Mouse (Mus musculus) limb, embryonic 12.5 days (tissue): ENCODE data around the gene Stk4. TPM values are rescaled to one million over a fixed set of nuclear protein-coding genes. Genes with fewer than 3 reads are reported as not detected.

Experiments used
- ATAC-seq: fragments of 200-750 bp; cut with Nextera tagmentation; 2 replicates; pipeline ENCODE4 v1.8.0; 2017; ENCODE audit warnings: low read depth, moderate TSS enrichment; ENCODE audit not compliant: insufficient number of reproducible peaks, insufficient read depth, low FRiP score, low TSS enrichment
- H3K27ac ChIP-seq: fragments of 300-500 bp; sonication (generic); 2 replicates; pipeline ENCODE4 v1.5.1; 2016; ENCODE audit warnings: mild to moderate bottlenecking, moderate library complexity
- H3K27me3 ChIP-seq: fragments of 300-500 bp; sonication (generic); 2 replicates; pipeline ENCODE4 v1.6.1; 2016; ENCODE audit warnings: mild to moderate bottlenecking, moderate library complexity
- H3K36me3 ChIP-seq: fragments of 300-500 bp; sonication (generic); 2 replicates; pipeline ENCODE4 v1.6.1; 2016; ENCODE audit warnings: mild to moderate bottlenecking, moderate library complexity
- H3K4me1 ChIP-seq: fragments of 300-500 bp; sonication (generic); replicated peaks from 2 replicates; pipeline ENCODE4 v1.6.1; 2016
- H3K4me2 ChIP-seq: fragments of 300-500 bp; sonication (generic); 2 replicates; pipeline ENCODE4 v1.6.1; 2016; ENCODE audit warnings: mild to moderate bottlenecking, moderate library complexity
- H3K4me3 ChIP-seq: fragments of 300-500 bp; sonication (generic); replicated peaks from 2 replicates; pipeline ENCODE4 v1.5.1; 2016; ENCODE audit warnings: mild to moderate bottlenecking
- H3K9ac ChIP-seq: fragments of 300-500 bp; sonication (generic); replicated peaks from 2 replicates; pipeline ENCODE4 v1.6.1; 2016; ENCODE audit warnings: mild to moderate bottlenecking, moderate library complexity
- H3K9me3 ChIP-seq: fragments of 300-500 bp; sonication (generic); 2 replicates; pipeline ENCODE4 v1.6.1; 2016; ENCODE audit warnings: mild to moderate bottlenecking, moderate library complexity
- WGBS: fragments of 180-500 bp; shearing (Covaris S2); methylation state at CpG from one replicate; pipeline ENCODE4 v1.1.7; 2016; 5-methylcytosine and 5-hydroxymethylcytosine counted together
- polyA plus RNA-seq: library from polyadenylated mRNA; unstranded; fragments of >200 nt; fragmentation: Nextera tagmentation; extraction: Ambion mirVana; gene quantifications from 2 replicates; pipeline ENCODE4 v1.2.1, GENCODE M21; 2016

Gene Stk4
- polyA plus RNA-seq, 1 experiment from 2014 or later, result 29.6 TPM

DNA sequence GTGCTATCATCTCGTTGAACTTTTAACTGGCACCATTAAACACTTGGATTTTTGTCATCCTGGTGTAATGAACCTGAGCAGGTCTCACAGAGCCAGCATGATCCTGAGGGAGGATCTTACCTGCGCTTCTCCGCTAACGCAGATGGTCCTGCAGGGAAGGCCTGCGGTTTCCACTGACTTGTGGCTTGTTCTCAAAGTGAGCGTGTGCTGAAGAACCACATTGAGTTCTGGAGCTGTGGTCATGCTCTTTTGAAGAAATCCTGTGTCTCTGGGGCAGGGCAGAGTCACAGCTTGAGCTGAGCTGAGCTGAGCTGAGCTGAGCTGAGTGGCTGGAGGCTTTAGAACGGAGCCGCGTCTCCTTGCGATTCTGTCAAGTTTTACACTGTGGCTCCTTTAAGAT lies 11.5 kb downstream of the Stk4 start:
- H3K36me3 ChIP-seq, result peaks cover 69% of the 10 kb centered on the region
- no peaks in the 10 kb centered on the region for H3K27me3 ChIP-seq
- no peak overlapping the region for H3K9ac ChIP-seq
- no peaks in the 10 kb centered on the region for H3K4me1 ChIP-seq
- H3K9me3 ChIP-seq, result no peaks in the 10 kb centered on the region
- no peak overlapping the region for H3K4me3 ChIP-seq
- H3K4me2 ChIP-seq, result no peak overlapping the region
- 97% methylated on average over 10 of the region's 10 CpGs for WGBS
- ATAC-seq, result no peak
- no peak overlapping the region for H3K27ac ChIP-seq

DNA sequence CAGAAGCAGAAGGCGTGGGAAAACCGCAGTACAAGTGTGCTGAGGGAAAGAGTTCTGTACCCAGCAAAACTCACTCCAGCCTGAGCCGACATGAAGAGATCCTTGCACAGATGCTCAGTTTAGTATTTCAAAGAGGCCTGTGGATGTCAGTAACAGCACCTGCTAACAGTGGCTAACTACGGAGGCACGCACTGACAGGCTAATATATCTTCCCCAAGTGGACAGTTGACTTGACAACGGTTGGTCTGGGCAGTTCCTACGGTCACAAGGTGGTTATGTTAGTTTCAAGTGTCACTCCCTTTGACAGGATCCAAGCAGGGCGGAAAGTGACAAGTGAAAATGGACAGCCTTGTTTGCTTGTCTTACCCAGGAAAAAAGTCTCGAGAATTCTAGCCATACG lies 12.1 kb downstream of the Stk4 start:
- no peak overlapping the region for H3K9ac ChIP-seq
- 82% methylated on average over 10 of the region's 10 CpGs for WGBS
- H3K4me2 ChIP-seq, result no peak overlapping the region
- peaks cover 75% of the 10 kb centered on the region for H3K36me3 ChIP-seq
- no peak overlapping the region for H3K27ac ChIP-seq
- H3K4me1 ChIP-seq, result no peaks in the 10 kb centered on the region
- no peaks in the 10 kb centered on the region for H3K27me3 ChIP-seq
- no peak for ATAC-seq
- no peaks in the 10 kb centered on the region for H3K9me3 ChIP-seq
- no peak overlapping the region for H3K4me3 ChIP-seq

DNA sequence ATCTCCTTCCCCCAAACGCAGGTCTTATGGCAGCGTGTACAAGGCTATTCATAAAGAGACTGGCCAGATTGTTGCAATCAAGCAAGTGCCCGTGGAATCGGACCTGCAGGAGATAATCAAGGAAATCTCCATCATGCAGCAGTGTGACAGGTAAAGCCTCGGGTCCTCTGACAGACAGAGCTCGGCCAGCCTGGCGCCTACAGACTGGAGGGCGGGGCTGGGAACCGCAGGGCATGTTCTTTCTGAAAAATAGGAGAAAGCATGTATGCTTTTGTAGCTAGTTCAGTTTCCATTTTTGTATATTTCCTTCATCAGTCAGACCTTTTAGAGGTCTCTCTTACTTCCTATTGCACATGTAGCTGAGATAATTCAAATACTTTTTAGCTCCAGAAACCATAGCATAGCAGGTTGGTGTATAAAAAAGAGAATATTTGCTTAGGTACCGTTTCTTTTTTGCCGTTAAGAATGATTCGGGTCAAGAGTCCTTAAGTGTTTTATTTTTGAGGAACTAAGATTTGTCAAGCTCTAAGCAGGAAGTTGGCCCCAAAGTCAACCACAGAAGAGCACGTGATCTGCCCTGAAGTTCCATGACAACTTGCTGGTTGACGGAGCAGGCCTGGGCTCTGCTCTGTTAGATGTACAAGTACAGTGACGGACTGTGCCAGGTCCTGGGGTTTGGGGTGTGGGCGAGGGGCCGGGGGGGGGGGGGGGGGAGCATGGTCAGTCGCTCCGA lies 13.7 kb downstream of the Stk4 start:
- no peak overlapping the region for H3K27ac ChIP-seq
- no peak for ATAC-seq
- no peak overlapping the region for H3K4me3 ChIP-seq
- 92% methylated on average over 17 of the region's 19 CpGs for WGBS
- H3K4me1 ChIP-seq, result no peaks in the 10 kb centered on the region
- no peak overlapping the region for H3K9ac ChIP-seq
- H3K4me2 ChIP-seq, result no peak overlapping the region
- no peaks in the 10 kb centered on the region for H3K9me3 ChIP-seq
- no peaks in the 10 kb centered on the region for H3K27me3 ChIP-seq
- peaks cover 91% of the 10 kb centered on the region for H3K36me3 ChIP-seq

DNA sequence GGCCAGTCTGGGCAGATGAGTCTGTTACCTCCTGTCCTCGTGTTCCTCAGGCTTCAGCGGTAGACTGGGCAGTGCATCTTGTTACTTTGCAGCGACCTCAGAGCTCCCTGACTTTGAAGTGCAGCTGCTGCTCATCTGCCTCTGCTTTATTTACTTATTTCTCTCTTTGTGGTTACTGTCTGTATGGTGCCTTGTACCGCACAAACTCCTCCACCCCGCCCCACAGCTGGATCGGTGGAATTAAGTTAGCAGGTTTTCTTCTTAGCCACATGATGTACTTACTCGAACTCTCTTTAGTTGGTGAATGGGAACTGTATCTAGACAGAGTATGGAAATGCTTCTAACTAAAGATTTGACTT lies 14.2 kb downstream of the Stk4 start:
- 91% methylated on average over 7 of the region's 7 CpGs for WGBS
- no peak overlapping the region for H3K4me3 ChIP-seq
- no peak for ATAC-seq

DNA sequence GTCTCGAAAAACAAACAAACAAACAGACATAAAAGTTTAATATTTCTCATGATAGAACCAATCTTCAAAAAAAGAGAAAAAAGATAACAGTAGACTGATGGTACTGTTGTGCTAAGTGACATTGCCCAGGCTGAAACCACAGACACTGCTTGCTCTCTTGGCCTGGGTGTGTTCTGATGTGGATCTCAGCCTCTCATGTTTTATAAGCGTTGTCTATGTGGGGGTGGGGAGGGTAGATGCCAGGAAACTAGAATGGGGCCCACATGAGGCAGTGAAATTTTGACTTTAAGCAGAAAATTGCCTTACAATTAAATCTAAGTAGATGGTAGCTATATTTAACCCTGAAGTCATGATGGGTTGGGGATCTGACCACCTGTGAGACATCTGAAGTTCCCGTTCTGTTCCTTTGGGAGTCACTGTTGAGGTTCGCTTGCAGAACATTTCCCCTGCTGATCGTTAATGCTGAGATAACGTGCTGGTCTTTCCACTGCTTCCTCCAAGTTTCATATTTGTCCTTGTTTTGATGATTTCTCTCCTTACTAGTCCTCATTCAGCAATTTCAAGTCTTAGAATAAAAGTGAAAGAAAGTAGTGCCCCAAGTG lies 17.4 kb downstream of the Stk4 start:
- H3K4me2 ChIP-seq, result no peak overlapping the region
- 88% methylated on average over 6 of the region's 6 CpGs for WGBS
- no peak overlapping the region for H3K27ac ChIP-seq
- no peaks in the 10 kb centered on the region for H3K4me1 ChIP-seq
- H3K36me3 ChIP-seq, result peaks cover 91% of the 10 kb centered on the region
- H3K27me3 ChIP-seq, result no peaks in the 10 kb centered on the region
- H3K4me3 ChIP-seq, result no peak overlapping the region
- H3K9ac ChIP-seq, result no peak overlapping the region
- no peak for ATAC-seq
- H3K9me3 ChIP-seq, result no peaks in the 10 kb centered on the region

More for the DNA sequence above, 14.2 kb downstream of the Stk4 start:
- Histone ChIP-seq H3K36me3 (peaks cover 96% of the 10 kb centered on the region), H3K9me3 (no peaks in the 10 kb centered on the region), H3K9ac (no peak overlapping the region), H3K4me2 (no peak overlapping the region), H3K27me3 (no peaks in the 10 kb centered on the region), H3K4me1 (no peaks in the 10 kb centered on the region), H3K27ac (no peak overlapping the region)

DNA sequence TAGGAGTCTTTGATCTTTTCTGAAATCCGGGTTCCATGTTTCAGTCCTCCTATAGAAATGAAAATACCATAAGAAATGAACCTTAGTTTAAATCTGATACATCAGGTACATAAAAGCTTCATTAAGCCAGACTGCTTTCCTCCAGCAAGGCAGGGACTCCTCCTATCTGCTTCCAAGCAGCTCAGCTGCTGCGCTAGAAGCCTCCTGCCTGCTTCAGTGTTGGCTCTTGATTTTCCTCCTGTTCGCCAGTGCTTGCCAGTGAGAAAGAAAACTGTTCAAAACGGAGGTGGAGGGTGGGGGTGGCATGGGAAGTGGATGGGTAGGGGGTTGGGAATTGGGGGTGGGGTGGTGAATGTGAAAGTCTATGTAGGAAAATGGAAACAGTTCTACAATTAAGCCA lies 19.4 kb downstream of the Stk4 start:
- H3K4me2 ChIP-seq, result no peak overlapping the region
- WGBS, result 85% methylated on average over 4 of the region's 4 CpGs
- H3K9me3 ChIP-seq, result no peaks in the 10 kb centered on the region
- no peaks in the 10 kb centered on the region for H3K4me1 ChIP-seq
- no peak overlapping the region for H3K27ac ChIP-seq
- H3K4me3 ChIP-seq, result no peak overlapping the region
- H3K36me3 ChIP-seq, result peaks cover 75% of the 10 kb centered on the region
- no peak overlapping the region for H3K9ac ChIP-seq
- no peak for ATAC-seq
- no peaks in the 10 kb centered on the region for H3K27me3 ChIP-seq

DNA sequence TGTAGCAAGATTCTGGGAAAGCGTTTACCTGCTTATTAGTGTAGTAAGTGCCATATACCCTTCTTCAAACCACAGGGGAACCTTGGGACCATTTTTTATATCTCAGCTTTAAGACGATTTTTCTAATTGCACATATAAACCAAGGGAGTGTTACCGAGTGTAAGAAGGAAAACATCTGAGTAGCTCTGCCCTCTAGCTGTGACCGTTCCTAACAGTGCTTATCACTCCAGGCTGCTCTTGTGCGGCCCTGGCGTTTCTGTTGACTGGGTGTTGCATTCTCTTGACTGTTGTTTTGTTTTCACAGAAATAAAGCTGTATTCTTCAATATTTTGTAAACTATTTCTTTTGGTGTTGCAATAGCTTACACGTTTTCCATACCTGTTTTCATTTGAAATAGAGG lies 24.0 kb downstream of the Stk4 start:
- WGBS, result 81% methylated on average over 7 of the region's 7 CpGs
- H3K27me3 ChIP-seq, result no peaks in the 10 kb centered on the region
- ATAC-seq, result no peak
- peaks cover 62% of the 10 kb centered on the region for H3K36me3 ChIP-seq
- H3K9ac ChIP-seq, result no peak overlapping the region
- H3K4me1 ChIP-seq, result no peaks in the 10 kb centered on the region
- no peaks in the 10 kb centered on the region for H3K9me3 ChIP-seq
- no peak overlapping the region for H3K4me2 ChIP-seq
- no peak overlapping the region for H3K27ac ChIP-seq
- no peak overlapping the region for H3K4me3 ChIP-seq

DNA sequence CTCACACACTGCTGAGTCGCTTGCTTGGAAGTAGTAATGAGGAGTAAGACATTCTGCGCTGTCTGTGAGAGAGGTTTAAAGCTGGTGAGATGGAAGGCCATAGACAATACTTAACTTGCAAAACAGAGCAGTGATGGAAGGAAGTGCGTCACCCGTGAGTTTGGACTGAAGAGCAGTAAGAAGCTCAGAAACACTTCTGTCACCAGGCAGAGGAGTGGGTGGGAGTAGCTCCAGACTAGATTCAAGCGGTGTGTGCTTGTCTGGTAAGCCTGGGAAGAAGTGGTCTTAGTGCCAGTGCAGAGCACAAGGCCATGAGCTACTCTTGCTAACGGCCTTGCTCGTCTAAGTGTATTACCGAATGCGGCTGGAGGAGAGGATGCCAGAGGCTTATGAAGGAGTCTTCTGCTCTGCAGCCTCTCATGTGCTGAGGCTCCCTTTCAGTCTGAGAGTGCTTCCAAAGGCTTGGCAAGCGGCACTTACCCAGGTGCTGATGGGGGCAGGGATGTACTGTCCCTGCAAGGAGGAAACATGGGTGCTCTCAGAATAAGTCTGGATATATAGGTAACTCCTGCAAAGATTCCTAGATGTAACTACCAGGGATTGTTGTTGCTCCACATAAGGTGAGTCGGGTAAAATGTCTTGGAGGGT lies 28.6 kb downstream of the Stk4 start:
- H3K4me1 ChIP-seq, result no peaks in the 10 kb centered on the region
- H3K9me3 ChIP-seq, result no peaks in the 10 kb centered on the region
- ATAC-seq, result no peak
- no peak overlapping the region for H3K4me2 ChIP-seq
- H3K36me3 ChIP-seq, result peaks cover 67% of the 10 kb centered on the region
- WGBS, result 91% methylated on average over 11 of the region's 11 CpGs
- no peak overlapping the region for H3K9ac ChIP-seq
- H3K27me3 ChIP-seq, result no peaks in the 10 kb centered on the region
- no peak overlapping the region for H3K4me3 ChIP-seq
- H3K27ac ChIP-seq, result no peak overlapping the region

DNA sequence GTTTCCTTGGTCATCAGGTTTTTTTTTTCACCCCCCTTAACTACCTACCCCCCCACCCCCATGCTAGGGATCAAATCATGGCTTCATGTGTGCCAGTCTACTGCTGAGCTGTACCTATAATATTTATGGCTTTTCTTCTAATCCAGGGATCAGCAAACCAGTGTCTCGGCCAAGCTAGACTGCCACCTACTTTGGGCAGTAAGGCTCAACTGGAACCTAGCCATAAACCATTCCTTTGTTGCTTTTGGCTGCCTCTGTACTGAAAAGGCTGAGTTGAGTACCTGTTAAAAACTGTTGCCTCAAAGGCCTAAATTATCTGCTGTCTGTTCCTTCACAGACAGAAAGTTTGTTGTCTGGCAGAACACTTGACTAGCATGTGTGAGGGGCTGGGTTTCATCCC lies 31.8 kb downstream of the Stk4 start:
- H3K4me2 ChIP-seq, result no peak overlapping the region
- no peak for ATAC-seq
- no peak overlapping the region for H3K9ac ChIP-seq
- peaks cover 6% of the 10 kb centered on the region for H3K4me1 ChIP-seq
- 84% methylated on average over 1 of the region's 1 CpGs for WGBS
- no peaks in the 10 kb centered on the region for H3K27me3 ChIP-seq
- no peak overlapping the region for H3K27ac ChIP-seq
- H3K9me3 ChIP-seq, result no peaks in the 10 kb centered on the region
- no peak overlapping the region for H3K4me3 ChIP-seq
- H3K36me3 ChIP-seq, result peaks cover 64% of the 10 kb centered on the region

DNA sequence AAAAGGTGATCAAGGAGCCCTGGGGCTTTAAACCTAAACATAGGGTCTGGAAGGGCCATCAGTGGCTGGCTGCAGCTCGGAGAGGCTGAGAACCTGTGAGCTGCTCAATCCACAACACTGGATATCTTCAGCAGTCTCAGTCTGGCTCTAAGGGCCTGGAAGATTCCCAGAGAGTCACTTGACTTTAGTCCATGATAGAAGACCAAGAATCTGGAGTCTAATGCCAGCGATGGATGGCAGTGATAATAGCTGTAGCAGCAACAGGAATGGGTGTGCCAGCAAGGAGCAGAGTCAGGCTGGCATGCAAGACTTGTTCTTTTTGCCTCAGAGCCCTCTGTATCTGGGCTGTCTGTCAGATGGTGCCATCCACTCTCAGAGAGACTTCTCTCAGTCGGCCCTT lies 32.2 kb downstream of the Stk4 start:
- Histone ChIP-seq H3K36me3 (peaks cover 68% of the 10 kb centered on the region), H3K27ac (no peak overlapping the region), H3K4me2 (no peak overlapping the region), H3K4me3 (no peak overlapping the region), H3K9me3 (no peaks in the 10 kb centered on the region), H3K27me3 (no peaks in the 10 kb centered on the region), H3K4me1 (peaks cover 10% of the 10 kb centered on the region), H3K9ac (no peak overlapping the region)
- WGBS, result 81% methylated on average over 3 of the region's 3 CpGs
- no peak for ATAC-seq

DNA sequence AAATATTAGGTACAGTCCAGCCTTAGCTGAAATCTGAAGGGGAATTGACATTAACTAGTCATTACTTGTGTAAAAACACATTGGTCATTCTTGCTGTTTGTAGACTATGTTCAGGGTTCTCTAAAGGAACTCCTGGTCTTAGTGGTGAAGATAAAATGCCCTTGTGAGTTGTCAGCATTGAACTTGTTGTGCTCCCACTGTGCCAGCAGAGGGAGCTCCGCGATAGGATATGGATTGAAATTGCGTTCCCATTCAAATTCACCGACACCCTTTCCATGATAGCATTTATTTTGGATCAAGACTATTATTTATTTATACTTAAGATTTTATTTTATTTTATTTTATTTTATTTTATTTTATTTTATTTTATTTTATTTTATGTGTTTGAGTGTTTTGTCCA lies 33.4 kb downstream of the Stk4 start:
- H3K36me3 ChIP-seq, result peaks cover 62% of the 10 kb centered on the region
- H3K27me3 ChIP-seq, result no peaks in the 10 kb centered on the region
- H3K4me1 ChIP-seq, result peaks cover 19% of the 10 kb centered on the region
- no peak for ATAC-seq
- no peak overlapping the region for H3K27ac ChIP-seq
- H3K9ac ChIP-seq, result no peak overlapping the region
- H3K9me3 ChIP-seq, result no peaks in the 10 kb centered on the region
- no peak overlapping the region for H3K4me3 ChIP-seq
- 36% methylated on average over 4 of the region's 4 CpGs for WGBS
- no peak overlapping the region for H3K4me2 ChIP-seq
